Mouse (Mus musculus) lung, postnatal 0 days (tissue): ENCODE results near the gene Erlin1. TPM values are rescaled to one million over a fixed set of nuclear protein-coding genes. Genes with fewer than 3 reads are reported as not detected.
A peak's percentile ranks its signal among the peaks of the same experiment; 100 is the strongest.

Experiments used
- ATAC-seq: fragments of 200-750 bp; cut with Nextera tagmentation; 2 replicates; pipeline ENCODE4 v1.8.0; 2017; ENCODE audit warnings: moderate library complexity
- DNase-seq: peaks from one replicate; pipeline ENCODE4 v3.0.0-alpha.2; 2016; ENCODE audit warnings: low spot score
- H3K27ac ChIP-seq: fragments of 300-500 bp; sonication (generic); 2 replicates; pipeline ENCODE4 v1.5.1; 2014; ENCODE audit warnings: antibody characterized with exemption, mild to moderate bottlenecking, low read length, mixed read lengths
- H3K27me3 ChIP-seq: fragments of 300-500 bp; sonication (generic); replicated peaks from 2 replicates; pipeline ENCODE4 v1.6.1; 2014; ENCODE audit warnings: low read length, mixed read lengths; ENCODE audit not compliant: insufficient read depth
- H3K36me3 ChIP-seq: fragments of 300-500 bp; sonication (generic); 2 replicates; pipeline ENCODE4 v1.6.1; 2014; ENCODE audit warnings: low read length, mixed read lengths; ENCODE audit not compliant: insufficient read depth
- H3K4me1 ChIP-seq: fragments of 300-500 bp; sonication (generic); 2 replicates; pipeline ENCODE4 v1.6.1; 2014; ENCODE audit warnings: antibody characterized with exemption, low read depth, low read length, mixed read lengths; ENCODE audit not compliant: insufficient read depth
- H3K4me2 ChIP-seq: fragments of 300-500 bp; sonication (generic); replicated peaks from 2 replicates; pipeline ENCODE4 v1.6.1; 2014; ENCODE audit warnings: low read depth, mild to moderate bottlenecking, low read length, moderate library complexity, mixed read lengths
- H3K4me3 ChIP-seq: fragments of 300-500 bp; sonication (generic); 2 replicates; pipeline ENCODE4 v1.5.1; 2014; ENCODE audit warnings: low read depth, low read length
- H3K9ac ChIP-seq: fragments of 300-500 bp; sonication (generic); replicated peaks from 2 replicates; pipeline ENCODE4 v1.6.1; 2014; ENCODE audit warnings: low read depth, mild to moderate bottlenecking
- H3K9me3 ChIP-seq: fragments of 300-500 bp; sonication (generic); 2 replicates; pipeline ENCODE4 v1.6.1; 2016; ENCODE audit warnings: low read length, mixed read lengths
- CTCF ChIP-seq: IDR thresholded peaks from 2 replicates; pipeline ENCODE4 v1.5.1; 2016; ENCODE audit warnings: antibody characterized with exemption, mild to moderate bottlenecking
- EP300 ChIP-seq: IDR thresholded peaks from 2 replicates; pipeline ENCODE4 v1.6.1; 2016; ENCODE audit warnings: antibody characterized with exemption, mild to moderate bottlenecking, control low read depth
- WGBS: fragments of 180-500 bp; shearing (Covaris S2); extraction: QIAGEN DNeasy Blood & Tissue Kit; methylation state at CpG from one replicate; pipeline ENCODE4 v1.1.7; 2014; 5-methylcytosine and 5-hydroxymethylcytosine counted together
- polyA plus RNA-seq: library from polyadenylated mRNA; unstranded; fragments of >200 nt; fragmentation: Nextera tagmentation; extraction: Ambion mirVana; gene quantifications from 2 replicates; pipeline ENCODE4 v1.2.1, GENCODE M21; 2015

Gene Erlin1
- polyA plus RNA-seq: 22.7 and 26.9 TPM in 2 replicates

- ATAC-seq: peak; percentile 89
- TF ChIP-seq CTCF (no peak), EP300 (no peak)
Observed at GRCm38 (mm10) chr19:44069121-44069913, at the start of gene Erlin1. TSS of gene Erlin1 (minus strand) at chr19:44069785.

GRCm38 (mm10) chr19:44117793-44118192, 48.2 kb upstream of the Erlin1 start:
- Histone ChIP-seq H3K4me2 (no peak overlapping the region), H3K9me3 (no peaks in the 10 kb centered on the region), H3K36me3 (peaks cover 34% of the 10 kb centered on the region), H3K9ac (no peak overlapping the region), H3K4me3 (no peak overlapping the region), H3K27ac (no peak overlapping the region), H3K4me1 (no peaks in the 10 kb centered on the region), H3K27me3 (no peaks in the 10 kb centered on the region)
- ATAC-seq: no peak
- no peak for DNase-seq
- no peak for TF ChIP-seq EP300
- no peak for TF ChIP-seq CTCF

More at GRCm38 (mm10) chr19:44069121-44069913, at the start of gene Erlin1:
- Histone ChIP-seq H3K9me3 (no peaks in the 10 kb centered on the region), H3K27me3 (no peaks in the 10 kb centered on the region), H3K4me1 (peaks cover 3% of the 10 kb centered on the region; the same call in 1 of the 2 replicates), H3K27ac (peak within 1 kb of the TSS; percentile 69), H3K4me3 (peak within 1 kb of the TSS; percentile 84), H3K36me3 (no peaks in the 10 kb centered on the region), H3K4me2 (peak within 1 kb of the TSS; percentile 89), H3K9ac (peak within 1 kb of the TSS; percentile 60)
- WGBS: under 1% methylated on average over 55 of the region's 75 CpGs
- DNase-seq: peak; percentile 90

GRCm38 (mm10) chr19:44111706-44112105, 42.1 kb upstream of the Erlin1 start:
- ATAC-seq: no peak
- TF ChIP-seq EP300 (no peak), CTCF (peak; percentile 50)

DNA sequence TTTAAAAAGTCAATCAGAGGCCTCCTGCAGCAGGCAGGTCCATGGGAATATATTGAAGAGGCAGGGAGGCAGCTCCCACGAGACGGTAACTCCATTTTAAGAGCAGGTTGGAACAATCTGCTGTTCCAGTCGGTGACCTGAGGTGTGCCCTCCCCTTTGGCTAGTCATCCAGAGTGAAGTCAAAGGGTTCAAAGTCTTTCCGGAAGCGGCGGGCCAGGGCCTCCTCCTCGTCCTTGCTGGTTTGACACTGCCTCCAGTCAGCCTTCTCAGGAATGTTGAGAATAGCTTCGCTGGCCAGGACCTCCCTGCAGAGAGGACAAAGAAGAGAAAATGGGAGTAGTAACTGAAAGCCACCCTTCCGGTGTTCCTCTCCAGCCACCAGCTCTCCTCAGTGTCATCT, 40.8 kb upstream of the Erlin1 start:
- no peaks in the 10 kb centered on the region for H3K27me3 ChIP-seq
- H3K4me2 ChIP-seq: no peak overlapping the region
- H3K4me1 ChIP-seq: peaks cover 8% of the 10 kb centered on the region; the same call in 1 of the 2 replicates
- TF ChIP-seq CTCF: no peak
- no peak for TF ChIP-seq EP300
- H3K27ac ChIP-seq: no peak overlapping the region
- H3K9ac ChIP-seq: no peak overlapping the region
- ATAC-seq (no peak), DNase-seq (no peak)
- H3K4me3 ChIP-seq: no peak overlapping the region
- H3K9me3 ChIP-seq: no peaks in the 10 kb centered on the region
- 82% methylated on average over 9 of the region's 9 CpGs for WGBS
- peaks cover 5% of the 10 kb centered on the region; the same call in 1 of the 2 replicates for H3K36me3 ChIP-seq

More at GRCm38 (mm10) chr19:44111706-44112105, 42.1 kb upstream of the Erlin1 start:
- H3K27ac ChIP-seq: no peak overlapping the region
- peak; percentile 20 for DNase-seq
- peaks cover 2% of the 10 kb centered on the region; the same call in 1 of the 2 replicates for H3K4me1 ChIP-seq
- no peaks in the 10 kb centered on the region for H3K9me3 ChIP-seq
- no peak overlapping the region for H3K4me2 ChIP-seq
- H3K9ac ChIP-seq: no peak overlapping the region
- peaks cover 5% of the 10 kb centered on the region; the same call in 1 of the 2 replicates for H3K36me3 ChIP-seq
- H3K27me3 ChIP-seq: no peaks in the 10 kb centered on the region
- WGBS: 68% methylated on average over 7 of the region's 7 CpGs
- H3K4me3 ChIP-seq: no peak overlapping the region

GRCm38 (mm10) chr19:44108996-44109395, 39.4 kb upstream of the Erlin1 start:
- H3K36me3 ChIP-seq: peaks cover 3% of the 10 kb centered on the region; the same call in 1 of the 2 replicates
- peak; percentile 54 for DNase-seq
- no peaks in the 10 kb centered on the region for H3K9me3 ChIP-seq
- no peak overlapping the region for H3K9ac ChIP-seq
- H3K4me1 ChIP-seq: peaks cover 8% of the 10 kb centered on the region; the same call in 1 of the 2 replicates
- ATAC-seq: no peak; the same call in 1 of the 2 replicates
- H3K4me2 ChIP-seq: no peak overlapping the region
- H3K4me3 ChIP-seq: no peak overlapping the region
- H3K27ac ChIP-seq: no peak overlapping the region
- no peak for TF ChIP-seq CTCF
- TF ChIP-seq EP300: no peak
- H3K27me3 ChIP-seq: no peaks in the 10 kb centered on the region

DNA sequence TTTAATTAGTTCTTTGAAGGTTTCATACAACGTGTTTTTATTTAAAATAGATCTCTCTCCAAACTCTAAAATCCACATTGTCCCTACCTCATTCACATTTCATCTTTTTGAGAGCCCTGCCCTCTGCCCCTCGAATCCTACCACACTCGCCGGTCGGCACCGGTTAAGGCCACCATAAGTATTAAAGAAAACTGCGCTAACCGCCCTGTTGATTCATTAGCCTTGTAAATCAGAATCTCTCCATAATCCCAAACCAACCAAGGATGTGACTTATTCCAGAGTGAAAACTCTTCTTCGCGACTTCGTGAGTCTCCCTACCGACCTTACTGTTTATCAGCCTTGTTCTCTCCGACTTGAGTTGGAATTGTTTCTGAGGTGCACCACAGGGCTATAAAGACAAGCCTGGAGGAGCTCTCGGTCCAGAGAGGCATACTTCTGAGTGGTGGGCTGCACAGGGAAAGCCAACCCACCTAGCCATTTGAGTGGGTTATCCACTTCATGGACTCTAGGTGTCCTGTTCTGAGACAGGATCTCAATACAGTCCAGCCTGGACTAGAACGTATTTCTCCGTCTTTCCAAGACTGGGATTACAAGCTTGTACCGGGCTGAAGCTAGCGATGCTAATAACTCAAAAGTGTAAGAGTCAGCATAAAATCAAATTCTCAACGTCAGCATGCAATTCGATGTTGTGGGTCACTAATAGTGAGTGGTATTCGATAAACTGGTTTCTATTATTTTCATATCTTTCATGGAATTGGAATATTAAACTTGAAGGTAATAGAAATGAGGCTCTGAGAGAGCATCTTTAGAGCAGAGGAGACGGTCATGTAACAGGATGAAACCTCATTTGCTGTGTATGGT, 38.3 kb upstream of the Erlin1 start:
- H3K36me3 ChIP-seq: no peaks in the 10 kb centered on the region
- peak overlapping the region; percentile 92 for H3K4me3 ChIP-seq
- WGBS: 29% methylated on average over 22 of the region's 22 CpGs
- DNase-seq (no peak), ATAC-seq (peak; percentile 26)
- no peaks in the 10 kb centered on the region for H3K9me3 ChIP-seq
- H3K4me2 ChIP-seq: peak overlapping the region; percentile 85
- no peak overlapping the region for H3K27ac ChIP-seq
- peaks cover 10% of the 10 kb centered on the region; the same call in 1 of the 2 replicates for H3K4me1 ChIP-seq
- H3K9ac ChIP-seq: peak overlapping the region; percentile 97
- TF ChIP-seq EP300 (no peak), CTCF (no peak)
- H3K27me3 ChIP-seq: no peaks in the 10 kb centered on the region
